Mouse (Mus musculus): ENCODE results near the gene Eif4g3. TPM values are rescaled to one million over a fixed set of nuclear protein-coding genes. Genes with fewer than 3 reads are reported as not detected.

The Eif4g3 gene
- polyA plus RNA-seq, 1 experiment from 2014 or later: 37.0 TPM

DNA sequence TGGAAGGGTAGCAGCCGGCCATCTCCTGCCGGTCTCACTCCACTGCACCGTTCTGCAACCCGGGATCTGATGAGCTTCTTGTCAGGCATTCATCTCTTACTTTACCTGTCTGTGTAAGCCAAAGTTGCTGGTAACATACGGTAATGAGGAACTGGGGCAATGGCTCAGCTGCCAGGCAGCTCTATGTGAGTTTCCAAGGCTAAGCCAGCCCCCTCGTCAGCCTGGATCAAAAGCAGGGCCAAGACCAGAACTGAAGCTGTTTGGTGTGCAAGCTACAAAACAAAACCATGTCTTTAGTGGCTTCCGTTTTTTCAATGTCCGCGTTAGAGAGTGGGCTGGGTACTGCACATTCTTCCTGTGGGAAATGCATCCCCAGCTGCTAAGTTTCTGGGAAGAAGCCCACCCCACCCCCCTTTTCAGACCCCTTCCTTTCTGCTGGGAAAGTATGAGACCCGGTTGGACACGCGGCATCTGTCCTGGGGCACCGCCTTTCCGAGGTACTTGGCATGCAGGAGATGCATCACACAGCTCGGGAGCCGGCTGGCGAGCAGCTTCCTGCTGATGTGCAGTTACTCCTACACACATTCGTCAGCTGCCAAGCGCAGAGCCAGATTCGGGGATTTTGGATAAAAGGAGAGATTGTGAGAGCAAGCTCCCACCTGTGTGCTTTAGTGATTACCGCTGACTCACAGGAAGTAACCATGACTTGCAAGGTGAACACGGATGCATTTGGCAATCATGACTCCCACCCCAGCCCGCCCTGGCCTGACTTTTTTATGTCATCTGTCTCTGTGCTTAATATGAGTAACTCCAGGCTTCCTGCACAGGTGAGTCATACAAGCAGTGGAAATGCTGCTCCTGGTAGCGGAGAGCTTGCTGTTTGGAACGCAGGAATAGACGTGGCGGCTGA is 254.2 kb downstream of the Eif4g3 start:
- Histone ChIP-seq H3K4me3 (ENCODE audit: low read depth, low read length) (no peak overlapping the region), H3K36me3 (ENCODE audit: control insufficient read depth, insufficient read depth, low read length) (peaks cover 44% of the 10 kb centered on the region), H3K4me2 (ENCODE audit: low read length) (no peak overlapping the region), H3K4me1 (replicated peaks; ENCODE audit: control insufficient read depth, insufficient read depth, low read length) (peaks cover 19% of the 10 kb centered on the region), H3K9ac (ENCODE audit: low read length) (no peak overlapping the region), H3K27ac (ENCODE audit: low read depth) (no peak overlapping the region), H3K27me3 (replicated peaks; ENCODE audit: control insufficient read depth, insufficient read depth, low read length) (peaks cover 14% of the 10 kb centered on the region; the same call in 1 of the 2 replicates), H3K9me3 (ENCODE audit: control insufficient read depth, low read length) (no peaks in the 10 kb centered on the region)
- DNase-seq (ENCODE audit: low spot score): no peak
- ATAC-seq (replicated peaks; ENCODE audit: low FRiP score, low TSS enrichment, low read depth): no peak
- 64% methylated on average over 27 of the region's 27 CpGs for WGBS

DNA sequence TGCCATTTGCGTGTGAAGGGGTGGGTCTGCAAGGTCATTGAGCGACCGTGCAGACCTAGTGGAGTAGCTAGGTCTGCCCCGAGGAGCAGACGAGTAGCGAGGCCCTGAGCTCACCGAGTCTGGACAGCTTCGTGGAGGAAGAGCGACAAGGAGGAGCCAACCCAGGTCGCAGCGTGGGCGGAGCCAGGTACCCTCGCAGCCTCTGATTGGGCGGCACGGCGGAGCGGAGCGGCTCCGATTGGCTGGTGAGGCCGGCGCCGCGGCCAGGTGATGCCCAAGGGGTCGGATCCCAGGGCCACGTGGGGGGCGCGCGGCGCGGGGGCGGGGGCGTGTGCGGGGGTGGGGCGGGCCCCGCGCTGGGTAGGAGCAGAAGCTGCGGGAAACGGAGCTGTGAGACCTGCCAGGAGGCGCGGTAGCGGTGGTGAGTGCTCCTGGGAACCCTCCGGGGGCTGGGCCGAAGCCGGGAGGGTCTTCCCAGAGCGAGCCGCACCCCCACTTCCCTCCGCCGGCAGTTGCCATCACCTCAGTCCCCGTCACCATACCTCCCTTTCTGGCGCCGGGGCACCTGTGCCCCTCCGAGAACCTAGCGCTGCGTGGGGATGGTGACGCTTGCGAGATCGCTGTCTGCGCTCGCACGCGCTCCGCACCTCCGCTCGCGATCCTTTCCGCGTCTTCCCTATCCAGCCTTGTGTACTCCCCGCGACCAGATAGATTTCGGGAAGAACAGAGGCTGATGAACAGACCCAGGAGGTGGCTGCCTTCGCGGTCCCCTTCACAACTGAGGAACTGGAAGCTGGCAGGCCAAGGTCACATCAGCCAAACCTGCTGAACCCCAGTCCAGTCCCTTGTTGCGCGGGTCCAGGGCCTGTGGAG is 257.5 kb downstream of the Eif4g3 start, which contains the start of the genes Sh2d5 and Kif17:
TSS of gene Sh2d5 (plus strand) at position 316 of the 873 bp plus-strand sequence.
TSS of gene Kif17 (plus strand) at position 348 of the 873 bp plus-strand sequence.
- Histone ChIP-seq H3K4me2 (ENCODE audit: low read length) (peak within 1 kb of the TSS; percentile 100), H3K27me3 (replicated peaks; ENCODE audit: control insufficient read depth, insufficient read depth, low read length) (peaks cover 14% of the 10 kb centered on the region; the same call in 1 of the 2 replicates), H3K4me3 (ENCODE audit: low read depth, low read length) (peak within 1 kb of the TSS; percentile 47), H3K9ac (ENCODE audit: low read length) (0 out of 2 replicates have a peak within 1 kb of the TSS, but pooled peaks have one; percentile 10), H3K27ac (ENCODE audit: low read depth) (no peak within 1 kb of the TSS), H3K36me3 (ENCODE audit: control insufficient read depth, insufficient read depth, low read length) (peaks cover 11% of the 10 kb centered on the region), H3K9me3 (ENCODE audit: control insufficient read depth, low read length) (no peaks in the 10 kb centered on the region), H3K4me1 (replicated peaks; ENCODE audit: control insufficient read depth, insufficient read depth, low read length) (peaks cover 25% of the 10 kb centered on the region)
- DNase-seq (ENCODE audit: low spot score) (peak; percentile 85), ATAC-seq (replicated peaks; ENCODE audit: low FRiP score, low TSS enrichment, low read depth) (peak; percentile 87)
- under 1% methylated on average over 72 of the region's 74 CpGs for WGBS

DNA sequence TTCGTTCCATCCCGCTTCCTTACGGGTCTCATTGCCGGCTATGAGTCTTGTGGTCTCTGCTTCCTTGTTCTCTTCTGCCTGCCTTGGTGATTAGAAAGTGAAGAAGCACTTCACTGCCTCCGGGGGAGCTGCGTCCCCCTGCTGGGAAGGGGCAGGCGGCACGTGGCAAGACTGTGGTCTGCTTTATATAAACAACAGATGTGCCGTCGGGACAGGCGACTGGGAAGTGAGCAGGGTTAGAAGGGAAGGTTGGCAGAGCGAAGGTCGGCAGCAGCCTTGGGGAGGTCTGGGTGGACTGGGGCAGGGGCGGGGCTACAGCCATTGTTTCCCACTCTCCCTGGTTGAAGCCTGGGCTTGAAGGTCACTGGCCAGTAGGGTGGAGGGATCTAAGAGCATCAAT is 259.0 kb downstream of the Eif4g3 start:
- Histone ChIP-seq H3K4me3 (ENCODE audit: low read depth, low read length) (peak overlapping the region; percentile 19), H3K36me3 (ENCODE audit: control insufficient read depth, insufficient read depth, low read length) (no peaks in the 10 kb centered on the region), H3K9me3 (ENCODE audit: control insufficient read depth, low read length) (no peaks in the 10 kb centered on the region), H3K9ac (ENCODE audit: low read length) (no peak overlapping the region), H3K27ac (ENCODE audit: low read depth) (no peak overlapping the region), H3K27me3 (replicated peaks; ENCODE audit: control insufficient read depth, insufficient read depth, low read length) (peaks cover 14% of the 10 kb centered on the region; the same call in 1 of the 2 replicates), H3K4me1 (replicated peaks; ENCODE audit: control insufficient read depth, insufficient read depth, low read length) (peaks cover 25% of the 10 kb centered on the region), H3K4me2 (ENCODE audit: low read length) (peak overlapping the region; percentile 43)
- DNase-seq (ENCODE audit: low spot score) (peak; percentile 73), ATAC-seq (replicated peaks; ENCODE audit: low FRiP score, low TSS enrichment, low read depth) (peak; percentile 17; the same call in 1 of the 2 replicates)
- WGBS: 2% methylated on average over 14 of the region's 14 CpGs

DNA sequence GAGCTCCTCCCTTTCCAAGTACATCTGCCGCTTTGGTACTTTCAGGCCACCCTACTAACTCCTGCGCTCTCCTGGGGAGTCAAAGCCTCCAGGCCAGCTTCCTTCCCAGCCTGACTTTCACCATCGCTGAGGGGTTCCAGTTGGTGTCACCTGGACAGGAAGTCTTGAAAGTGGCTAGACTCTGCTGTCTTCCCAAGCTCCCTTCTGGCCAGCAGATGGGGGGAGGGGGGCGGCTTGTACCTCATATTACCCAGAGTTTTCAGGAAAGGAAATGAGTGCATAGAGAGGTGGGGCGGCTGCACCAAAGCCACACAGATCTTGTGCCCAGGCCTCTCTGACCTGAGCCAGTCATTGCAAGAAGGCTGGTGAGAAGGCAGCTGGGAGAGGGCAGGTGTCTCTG is 259.4 kb downstream of the Eif4g3 start:
- no peaks in the 10 kb centered on the region for H3K9me3 ChIP-seq (ENCODE audit: control insufficient read depth, low read length)
- peak overlapping the region; percentile 19 for H3K4me3 ChIP-seq (ENCODE audit: low read depth, low read length)
- ATAC-seq (replicated peaks; ENCODE audit: low FRiP score, low TSS enrichment, low read depth): no peak
- peaks cover 25% of the 10 kb centered on the region for H3K4me1 ChIP-seq (replicated peaks; ENCODE audit: control insufficient read depth, insufficient read depth, low read length)
- peaks cover 14% of the 10 kb centered on the region; the same call in 1 of the 2 replicates for H3K27me3 ChIP-seq (replicated peaks; ENCODE audit: control insufficient read depth, insufficient read depth, low read length)
- peak overlapping the region; percentile 43 for H3K4me2 ChIP-seq (ENCODE audit: low read length)
- DNase-seq (ENCODE audit: low spot score): no peak
- no peak overlapping the region for H3K27ac ChIP-seq (ENCODE audit: low read depth)
- WGBS: 15% methylated on average over 5 of the region's 5 CpGs
- no peaks in the 10 kb centered on the region for H3K36me3 ChIP-seq (ENCODE audit: control insufficient read depth, insufficient read depth, low read length)
- H3K9ac ChIP-seq (ENCODE audit: low read length): no peak overlapping the region

DNA sequence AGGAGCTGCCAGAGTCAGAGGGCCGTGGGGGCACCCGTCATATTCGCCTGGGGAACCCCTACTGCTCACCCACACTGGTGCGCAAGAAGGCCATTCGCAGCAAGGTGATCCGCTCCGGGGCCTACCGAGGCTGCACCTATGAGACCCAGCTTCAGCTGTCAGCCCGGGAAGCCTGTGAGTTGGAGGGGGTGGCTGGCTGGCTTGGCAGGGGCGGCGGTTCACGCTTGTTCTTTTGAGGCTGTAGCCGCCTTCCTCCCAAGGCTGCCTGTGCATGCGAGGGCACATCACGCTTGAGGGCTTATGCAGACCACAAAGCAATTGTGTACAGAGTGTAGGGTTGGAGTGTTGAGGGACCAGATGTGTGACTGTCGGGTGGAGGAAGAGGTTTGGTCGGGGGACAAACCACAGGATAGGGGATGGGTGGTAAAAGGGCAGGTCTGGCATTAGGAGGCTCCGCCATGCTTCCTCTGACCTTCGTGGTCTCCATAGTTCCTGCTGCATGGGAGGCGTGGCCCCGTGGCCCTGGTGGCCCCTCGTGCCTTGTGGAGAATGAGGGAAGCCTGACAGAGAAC is 264.4 kb downstream of the Eif4g3 start:
- H3K36me3 ChIP-seq (ENCODE audit: control insufficient read depth, insufficient read depth, low read length): no peaks in the 10 kb centered on the region
- no peak overlapping the region for H3K4me3 ChIP-seq (ENCODE audit: low read depth, low read length)
- no peaks in the 10 kb centered on the region for H3K27me3 ChIP-seq (replicated peaks; ENCODE audit: control insufficient read depth, insufficient read depth, low read length)
- DNase-seq (ENCODE audit: low spot score) (no peak), ATAC-seq (replicated peaks; ENCODE audit: low FRiP score, low TSS enrichment, low read depth) (no peak)
- 83% methylated on average over 22 of the region's 22 CpGs for WGBS
- H3K4me2 ChIP-seq (ENCODE audit: low read length): no peak overlapping the region
- peaks cover 4% of the 10 kb centered on the region for H3K4me1 ChIP-seq (replicated peaks; ENCODE audit: control insufficient read depth, insufficient read depth, low read length)
- H3K27ac ChIP-seq (ENCODE audit: low read depth): no peak overlapping the region
- H3K9me3 ChIP-seq (ENCODE audit: control insufficient read depth, low read length): no peaks in the 10 kb centered on the region
- H3K9ac ChIP-seq (ENCODE audit: low read length): no peak overlapping the region

Small RNA genes within 50 kb of the gene (microRNA-seq; reads per million reads assigned to microRNA genes)
- gene Mir6399: 1.4 reads per million, percentile 16 among the genes with 10 or more reads in this experiment

Other genes starting within 250 kb of the Eif4g3 start
- 7.0 and 8.7 TPM in 2 replicates for gene Alpl, start 196.6 kb upstream of the Eif4g3 start, polyA plus RNA-seq (2014; fragmentation: Nextera tagmentation; extraction: Ambion mirVana)
- gene Ece1, start 130.8 kb upstream of the Eif4g3 start, polyA plus RNA-seq (2014; fragmentation: Nextera tagmentation; extraction: Ambion mirVana): 94.2 and 96.9 TPM in 2 replicates
- 154 and 158 TPM in 2 replicates for gene Hp1bp3, start 223.3 kb downstream of the Eif4g3 start, polyA plus RNA-seq (2014; fragmentation: Nextera tagmentation; extraction: Ambion mirVana)